Mouse (Mus musculus) lung, adult 2 months (tissue): ENCODE data around the gene Mthfd1. TPM values are rescaled to one million over a fixed set of nuclear protein-coding genes. Genes with fewer than 3 reads are reported as not detected.

Experiments
- DNase-seq: peaks from one replicate; pipeline ENCODE4 v3.0.0; 2022
- H3K4me1 ChIP-seq: fragments of 200-500 bp; 2 replicates; pipeline ENCODE4 v1.6.1; 2011; ENCODE audit warnings: low read length; ENCODE audit not compliant: control insufficient read depth, insufficient read depth
- H3K4me3 ChIP-seq: fragments of 200-500 bp; replicated peaks from 2 replicates; pipeline ENCODE3; 2011; ENCODE audit warnings: low read depth, mild to moderate bottlenecking, control low read depth, low read length; ENCODE audit errors: extremely low read depth
- CTCF ChIP-seq: fragments of 200-500 bp; IDR thresholded peaks from 2 replicates; pipeline ENCODE4 v1.5.1; 2011; ENCODE audit warnings: mild to moderate bottlenecking, low read length, control low read depth; ENCODE audit not compliant: insufficient read depth
- POLR2A ChIP-seq: fragments of 200-500 bp; IDR thresholded peaks from 2 replicates; pipeline ENCODE4 v1.6.1; 2011; ENCODE audit warnings: low read depth, mild to moderate bottlenecking, control low read depth, low read length, borderline replicate concordance; ENCODE audit errors: extremely low read depth
- WGBS: fragments of 180-500 bp; shearing (Covaris S2); methylation state at CpG from one replicate; pipeline ENCODE4 v1.1.7; 2018; 5-methylcytosine and 5-hydroxymethylcytosine counted together
- polyA plus RNA-seq: library from polyadenylated mRNA; depleted of rRNA; stranded (reverse); fragments of >200 nt; gene quantifications from 2 replicates; pipeline ENCODE4 v1.2.3, GENCODE M21; 2012

Mthfd1 gene
- polyA plus RNA-seq, 1 experiment = 96.2 TPM

DNA sequence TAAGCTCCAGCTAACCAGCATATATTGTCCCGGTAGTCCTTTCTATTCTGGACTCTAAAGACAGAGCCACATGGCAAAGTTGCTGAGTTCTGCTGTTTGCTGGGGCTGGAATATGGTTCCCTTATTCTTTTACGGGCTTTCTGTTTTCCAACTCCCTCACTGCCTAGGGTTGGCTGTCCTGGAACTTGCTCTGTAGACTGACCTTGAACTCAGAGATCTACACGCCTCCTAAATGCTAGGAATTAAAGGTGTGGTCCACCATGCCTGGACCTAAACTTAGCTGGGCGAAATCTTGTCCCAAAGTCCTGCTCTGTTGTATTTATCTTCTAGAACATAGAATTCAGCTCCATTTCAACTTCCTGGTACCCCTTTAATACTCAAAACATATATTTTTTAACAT lies 6.5 kb downstream of the Mthfd1 start:
- H3K4me3 ChIP-seq = no peak overlapping the region
- TF ChIP-seq CTCF = no peak
- no peak for DNase-seq
- H3K4me1 ChIP-seq = peaks cover 2% of the 10 kb centered on the region; the same call in 1 of the 2 replicates
- 85% methylated on average over 4 of the region's 4 CpGs for WGBS

DNA sequence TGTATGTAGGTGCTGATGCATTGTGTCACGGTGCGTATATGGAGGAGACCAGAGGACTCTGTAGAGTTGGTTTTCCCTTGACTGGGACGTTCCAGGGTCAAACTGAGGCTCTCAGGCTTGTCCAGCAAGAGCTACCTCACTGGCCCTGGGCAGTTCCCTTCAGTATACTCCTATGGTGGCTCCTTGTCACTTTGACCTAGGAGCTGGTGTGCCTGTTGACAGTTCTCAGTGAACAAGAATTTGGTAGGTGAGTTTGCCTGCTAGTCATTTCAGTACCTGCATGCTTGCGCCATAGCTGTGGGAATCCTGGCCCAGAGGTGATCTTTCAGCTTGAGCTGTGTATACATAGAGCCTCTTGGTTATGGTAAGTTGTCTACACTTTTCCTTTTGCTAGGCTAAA lies 7.8 kb downstream of the Mthfd1 start:
- Histone ChIP-seq H3K4me3 (no peak overlapping the region), H3K4me1 (peaks cover 5% of the 10 kb centered on the region)
- WGBS = 93% methylated on average over 4 of the region's 4 CpGs
- TF ChIP-seq POLR2A = no peak
- no peak for TF ChIP-seq CTCF
- no peak for DNase-seq

DNA sequence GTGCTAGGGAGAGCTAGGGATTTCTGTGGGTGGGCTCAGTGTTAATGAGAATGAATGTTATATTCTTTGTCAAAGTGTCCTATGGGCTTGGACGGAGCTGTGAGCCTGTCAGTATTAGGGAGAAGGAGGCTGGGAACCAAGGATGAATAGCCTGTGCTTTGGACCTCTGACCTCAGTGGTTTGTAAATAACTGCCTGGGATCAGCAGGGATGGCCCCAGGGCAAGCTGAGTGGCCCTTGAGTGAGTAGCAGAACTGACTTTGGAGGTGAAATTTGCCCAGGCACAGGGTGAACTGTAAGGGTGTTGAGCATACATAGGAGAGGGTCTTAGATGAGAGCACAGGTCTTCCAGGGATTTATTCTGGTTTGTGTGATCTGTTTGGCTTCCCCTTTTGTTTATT lies 8.8 kb downstream of the Mthfd1 start:
- DNase-seq = no peak
- Histone ChIP-seq H3K4me3 (no peak overlapping the region), H3K4me1 (peaks cover 5% of the 10 kb centered on the region)
- WGBS = 63% methylated on average over 1 of the region's 1 CpGs
- TF ChIP-seq CTCF = no peak

GRCm38 (mm10) chr12:76264325-76264965 lies 9.3 kb downstream of the Mthfd1 start:
- no peak for DNase-seq
- Histone ChIP-seq H3K4me3 (no peak overlapping the region), H3K4me1 (peaks cover 5% of the 10 kb centered on the region)
- TF ChIP-seq CTCF (no peak), POLR2A (no peak)
- 60% methylated on average over 9 of the region's 9 CpGs for WGBS

DNA sequence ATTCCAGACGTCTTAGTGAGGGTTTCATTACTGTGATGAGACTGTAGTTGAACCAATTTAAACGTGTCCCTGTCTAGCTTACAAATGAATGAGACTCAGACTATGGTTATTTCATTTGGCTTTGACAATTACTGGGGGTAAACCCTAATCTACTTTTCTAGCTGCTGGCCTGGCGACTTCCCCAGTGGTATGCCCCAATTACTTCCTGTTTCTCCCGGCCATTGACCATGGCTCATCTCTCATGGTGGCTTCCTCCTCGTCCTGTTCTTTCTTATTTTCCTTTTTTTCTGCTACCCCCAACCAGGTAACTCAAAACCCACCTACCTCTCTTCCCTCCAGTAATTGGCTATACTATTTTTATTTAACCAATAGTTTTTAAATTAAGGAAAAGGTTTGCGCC lies 9.9 kb downstream of the Mthfd1 start:
- no peak for DNase-seq
- 57% methylated on average over 6 of the region's 6 CpGs for WGBS
- no peak for TF ChIP-seq POLR2A
- peaks cover 5% of the 10 kb centered on the region for H3K4me1 ChIP-seq
- H3K4me3 ChIP-seq = no peak overlapping the region

DNA sequence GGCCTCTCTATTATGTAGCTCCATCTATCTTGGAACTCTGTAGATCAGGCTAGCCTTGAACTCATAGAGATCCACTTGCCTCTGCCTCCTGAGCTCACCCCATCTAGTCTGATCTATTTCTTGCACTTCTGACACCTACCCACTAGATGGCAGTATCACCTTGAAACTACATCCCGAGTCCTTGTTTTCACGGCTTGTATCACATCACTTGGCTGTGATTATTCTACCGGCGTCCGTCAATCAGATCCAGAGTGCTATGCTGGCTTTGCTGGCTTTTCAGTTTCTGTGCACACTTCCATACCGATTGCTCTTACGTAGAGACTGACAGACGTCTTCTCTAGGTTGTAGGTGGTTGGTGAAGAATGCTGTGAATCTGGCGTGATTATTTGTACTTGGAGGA lies 11.8 kb downstream of the Mthfd1 start:
- TF ChIP-seq POLR2A (no peak), CTCF (peak; percentile 25)
- DNase-seq = no peak
- 50% methylated on average over 9 of the region's 9 CpGs for whole genome bisulfite sequencing
- no peak overlapping the region for H3K4me3 ChIP-seq
- H3K4me1 ChIP-seq = peaks cover 5% of the 10 kb centered on the region

GRCm38 (mm10) chr12:76268686-76269085 lies 13.6 kb downstream of the Mthfd1 start:
- no peak for DNase-seq
- TF ChIP-seq POLR2A (no peak), CTCF (no peak)
- WGBS = 82% methylated on average over 10 of the region's 10 CpGs
- Histone ChIP-seq H3K4me1 (peaks cover 3% of the 10 kb centered on the region), H3K4me3 (no peak overlapping the region)

GRCm38 (mm10) chr12:76269196-76269595 lies 14.1 kb downstream of the Mthfd1 start:
- no peak overlapping the region for H3K4me3 ChIP-seq
- no peak for DNase-seq
- H3K4me1 ChIP-seq = peaks cover 3% of the 10 kb centered on the region
- no peak for TF ChIP-seq CTCF
- no peak for TF ChIP-seq POLR2A
- 74% methylated on average over 7 of the region's 7 CpGs for WGBS

GRCm38 (mm10) chr12:76271516-76271915 lies 16.4 kb downstream of the Mthfd1 start:
- no peak for DNase-seq
- TF ChIP-seq POLR2A (no peak), CTCF (no peak)
- 65% methylated on average over 6 of the region's 6 CpGs for WGBS
- peaks cover 3% of the 10 kb centered on the region for H3K4me1 ChIP-seq
- no peak overlapping the region for H3K4me3 ChIP-seq

DNA sequence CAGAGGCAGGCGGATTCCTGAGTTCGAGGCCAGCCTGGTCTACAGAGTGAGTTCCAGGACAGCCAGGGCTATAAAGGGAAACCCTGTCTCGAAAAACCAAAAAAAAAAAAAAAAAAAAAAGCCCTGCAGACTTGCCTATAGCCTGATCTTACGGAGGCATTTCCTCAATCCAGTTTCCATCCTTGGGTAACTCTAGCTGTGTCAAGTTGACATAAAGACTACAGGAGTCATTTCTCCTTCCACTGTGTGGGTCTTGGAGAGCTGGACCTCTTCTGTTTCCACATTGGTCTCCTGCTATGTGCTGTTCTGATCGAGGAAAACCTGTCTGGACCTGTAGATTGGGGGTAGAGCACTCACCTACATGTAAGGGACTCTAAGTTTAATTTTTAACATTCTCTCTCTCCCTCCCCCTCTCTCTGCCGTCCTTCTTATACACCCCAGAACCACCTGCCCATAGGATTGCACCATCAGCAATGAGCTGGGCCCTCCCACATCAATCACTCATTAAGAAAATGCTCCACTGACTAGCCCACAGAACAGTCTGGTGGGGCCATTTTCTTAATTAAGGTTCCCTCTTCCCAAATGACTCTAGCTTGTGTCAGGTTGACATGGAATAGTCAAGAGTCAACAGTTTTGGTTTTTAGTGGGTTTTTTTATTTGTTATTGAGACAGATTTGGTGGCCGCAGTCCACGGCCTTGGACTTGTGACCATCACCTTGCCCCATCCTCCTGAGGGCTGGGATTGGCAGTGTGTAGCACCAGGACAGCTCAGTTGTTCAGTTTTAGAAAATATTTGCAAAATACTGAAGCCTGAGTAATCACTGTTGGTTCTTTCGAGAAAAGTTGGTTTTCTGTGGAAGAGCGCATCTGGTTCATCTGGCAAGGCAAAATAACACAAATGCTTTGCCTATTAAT lies 17.8 kb downstream of the Mthfd1 start:
- no peaks in the 10 kb centered on the region for H3K4me1 ChIP-seq
- DNase-seq = no peak
- H3K4me3 ChIP-seq = no peak overlapping the region
- 78% methylated on average over 10 of the region's 10 CpGs for WGBS
- TF ChIP-seq CTCF (no peak), POLR2A (no peak)
